Mouse (Mus musculus): Measurements from ENCODE around the gene Lrrk1. TPM values are rescaled to one million over a fixed set of nuclear protein-coding genes. Genes with fewer than 3 reads are reported as not detected.

Lrrk1 gene
- polyA plus RNA-seq, 1 experiment from 2014 or later, result 11.9 TPM

- WGBS, result 69% methylated on average over 6 of the region's 6 CpGs
- Histone ChIP-seq H3K4me1 (ENCODE audit: control insufficient read depth, insufficient read depth, low read length) (no peaks in the 10 kb centered on the region), H3K4me3 (ENCODE audit: low read depth, low read length) (no peak overlapping the region)
These were observed 45.3 kb downstream of the Lrrk1 start for GRCm38 (mm10) chr7:66342831-66343230.

GRCm38 (mm10) chr7:66342323-66342722, 45.8 kb downstream of the Lrrk1 start:
- WGBS, result 53% methylated on average over 4 of the region's 4 CpGs
- no peaks in the 10 kb centered on the region for H3K36me3 ChIP-seq (ENCODE audit: control insufficient read depth, insufficient read depth, low read length)
- H3K4me1 ChIP-seq (ENCODE audit: control insufficient read depth, insufficient read depth, low read length), result no peaks in the 10 kb centered on the region
- no peaks in the 10 kb centered on the region for H3K27me3 ChIP-seq (replicated peaks; ENCODE audit: control insufficient read depth, insufficient read depth, low read length)
- ATAC-seq (ENCODE audit: low read depth) (no peak), DNase-seq (ENCODE audit: low spot score) (no peak)
- no peak overlapping the region for H3K4me3 ChIP-seq (ENCODE audit: low read depth, low read length)
- H3K4me2 ChIP-seq (ENCODE audit: low read depth, low read length), result no peak overlapping the region
- H3K9ac ChIP-seq (ENCODE audit: low read depth, low read length), result no peak overlapping the region
- no peak overlapping the region for H3K27ac ChIP-seq (replicated peaks; ENCODE audit: low read depth, low read length)
- H3K9me3 ChIP-seq (ENCODE audit: control insufficient read depth, low read length), result no peaks in the 10 kb centered on the region

More at GRCm38 (mm10) chr7:66342831-66343230, 45.3 kb downstream of the Lrrk1 start:
- no peak for ATAC-seq (ENCODE audit: low read depth)
- H3K27me3 ChIP-seq (replicated peaks; ENCODE audit: control insufficient read depth, insufficient read depth, low read length), result no peaks in the 10 kb centered on the region
- H3K9ac ChIP-seq (ENCODE audit: low read depth, low read length), result no peak overlapping the region
- H3K4me2 ChIP-seq (ENCODE audit: low read depth, low read length), result no peak overlapping the region
- no peaks in the 10 kb centered on the region for H3K9me3 ChIP-seq (ENCODE audit: control insufficient read depth, low read length)
- no peak for DNase-seq (ENCODE audit: low spot score)
- no peak overlapping the region for H3K27ac ChIP-seq (replicated peaks; ENCODE audit: low read depth, low read length)
- H3K36me3 ChIP-seq (ENCODE audit: control insufficient read depth, insufficient read depth, low read length), result no peaks in the 10 kb centered on the region

GRCm38 (mm10) chr7:66340044-66340443, 48.1 kb downstream of the Lrrk1 start:
- DNase-seq (ENCODE audit: low spot score) (no peak), ATAC-seq (ENCODE audit: low read depth) (no peak)

GRCm38 (mm10) chr7:66339625-66340024, 48.5 kb downstream of the Lrrk1 start:
- no peak overlapping the region for H3K27ac ChIP-seq (replicated peaks; ENCODE audit: low read depth, low read length)
- H3K9me3 ChIP-seq (ENCODE audit: control insufficient read depth, low read length), result no peaks in the 10 kb centered on the region
- H3K9ac ChIP-seq (ENCODE audit: low read depth, low read length), result no peak overlapping the region
- WGBS, result 47% methylated on average over 5 of the region's 5 CpGs
- ATAC-seq (ENCODE audit: low read depth) (no peak), DNase-seq (ENCODE audit: low spot score) (peak; percentile 20)
- H3K4me2 ChIP-seq (ENCODE audit: low read depth, low read length), result no peak overlapping the region
- no peaks in the 10 kb centered on the region for H3K4me1 ChIP-seq (ENCODE audit: control insufficient read depth, insufficient read depth, low read length)
- no peaks in the 10 kb centered on the region for H3K27me3 ChIP-seq (replicated peaks; ENCODE audit: control insufficient read depth, insufficient read depth, low read length)
- no peak overlapping the region for H3K4me3 ChIP-seq (ENCODE audit: low read depth, low read length)
- H3K36me3 ChIP-seq (ENCODE audit: control insufficient read depth, insufficient read depth, low read length), result no peaks in the 10 kb centered on the region

More at GRCm38 (mm10) chr7:66340044-66340443, 48.1 kb downstream of the Lrrk1 start:
- Histone ChIP-seq H3K36me3 (ENCODE audit: control insufficient read depth, insufficient read depth, low read length) (no peaks in the 10 kb centered on the region), H3K27me3 (replicated peaks; ENCODE audit: control insufficient read depth, insufficient read depth, low read length) (no peaks in the 10 kb centered on the region), H3K9ac (ENCODE audit: low read depth, low read length) (no peak overlapping the region), H3K4me2 (ENCODE audit: low read depth, low read length) (no peak overlapping the region), H3K4me3 (ENCODE audit: low read depth, low read length) (no peak overlapping the region), H3K4me1 (ENCODE audit: control insufficient read depth, insufficient read depth, low read length) (no peaks in the 10 kb centered on the region), H3K27ac (replicated peaks; ENCODE audit: low read depth, low read length) (no peak overlapping the region), H3K9me3 (ENCODE audit: control insufficient read depth, low read length) (no peaks in the 10 kb centered on the region)
- WGBS, result 51% methylated on average over 3 of the region's 3 CpGs

- Histone ChIP-seq H3K9me3 (ENCODE audit: control insufficient read depth, low read length) (no peaks in the 10 kb centered on the region), H3K9ac (ENCODE audit: low read depth, low read length) (no peak overlapping the region), H3K4me2 (ENCODE audit: low read depth, low read length) (no peak overlapping the region), H3K36me3 (ENCODE audit: control insufficient read depth, insufficient read depth, low read length) (peaks cover 20% of the 10 kb centered on the region), H3K27me3 (replicated peaks; ENCODE audit: control insufficient read depth, insufficient read depth, low read length) (no peaks in the 10 kb centered on the region), H3K4me1 (ENCODE audit: control insufficient read depth, insufficient read depth, low read length) (no peaks in the 10 kb centered on the region), H3K4me3 (ENCODE audit: low read depth, low read length) (no peak overlapping the region), H3K27ac (replicated peaks; ENCODE audit: low read depth, low read length) (no peak overlapping the region)
- no peak for DNase-seq (ENCODE audit: low spot score)
- WGBS, result 88% methylated on average over 2 of the region's 2 CpGs
- no peak for ATAC-seq (ENCODE audit: low read depth)
These were observed 51.2 kb downstream of the Lrrk1 start for GRCm38 (mm10) chr7:66336955-66337354.

GRCm38 (mm10) chr7:66333906-66334500, 54.1 kb downstream of the Lrrk1 start:
- Histone ChIP-seq H3K9me3 (ENCODE audit: control insufficient read depth, low read length) (no peaks in the 10 kb centered on the region), H3K4me3 (ENCODE audit: low read depth, low read length) (no peak overlapping the region), H3K4me2 (ENCODE audit: low read depth, low read length) (no peak overlapping the region), H3K36me3 (ENCODE audit: control insufficient read depth, insufficient read depth, low read length) (peaks cover 22% of the 10 kb centered on the region), H3K27ac (replicated peaks; ENCODE audit: low read depth, low read length) (no peak overlapping the region), H3K9ac (ENCODE audit: low read depth, low read length) (no peak overlapping the region), H3K27me3 (replicated peaks; ENCODE audit: control insufficient read depth, insufficient read depth, low read length) (no peaks in the 10 kb centered on the region), H3K4me1 (ENCODE audit: control insufficient read depth, insufficient read depth, low read length) (no peaks in the 10 kb centered on the region)
- 89% methylated on average over 4 of the region's 4 CpGs for WGBS
- DNase-seq (ENCODE audit: low spot score) (no peak), ATAC-seq (ENCODE audit: low read depth) (no peak)

- Histone ChIP-seq H3K36me3 (ENCODE audit: control insufficient read depth, insufficient read depth, low read length) (peaks cover 22% of the 10 kb centered on the region), H3K4me1 (ENCODE audit: control insufficient read depth, insufficient read depth, low read length) (no peaks in the 10 kb centered on the region), H3K9me3 (ENCODE audit: control insufficient read depth, low read length) (no peaks in the 10 kb centered on the region), H3K4me3 (ENCODE audit: low read depth, low read length) (no peak overlapping the region), H3K4me2 (ENCODE audit: low read depth, low read length) (no peak overlapping the region), H3K27ac (replicated peaks; ENCODE audit: low read depth, low read length) (no peak overlapping the region), H3K9ac (ENCODE audit: low read depth, low read length) (no peak overlapping the region), H3K27me3 (replicated peaks; ENCODE audit: control insufficient read depth, insufficient read depth, low read length) (no peaks in the 10 kb centered on the region)
- no peak for DNase-seq (ENCODE audit: low spot score)
- 88% methylated on average over 8 of the region's 8 CpGs for WGBS
- no peak for ATAC-seq (ENCODE audit: low read depth)
These were observed 55.8 kb downstream of the Lrrk1 start for GRCm38 (mm10) chr7:66332340-66332739.

- Histone ChIP-seq H3K9me3 (ENCODE audit: control insufficient read depth, low read length) (0 out of 2 replicates have a peak, but pooled peaks cover 4% of the 10 kb centered on the region), H3K4me3 (ENCODE audit: low read depth, low read length) (no peak overlapping the region), H3K36me3 (ENCODE audit: control insufficient read depth, insufficient read depth, low read length) (peaks cover 22% of the 10 kb centered on the region), H3K9ac (ENCODE audit: low read depth, low read length) (no peak overlapping the region), H3K4me1 (ENCODE audit: control insufficient read depth, insufficient read depth, low read length) (no peaks in the 10 kb centered on the region), H3K4me2 (ENCODE audit: low read depth, low read length) (no peak overlapping the region), H3K27me3 (replicated peaks; ENCODE audit: control insufficient read depth, insufficient read depth, low read length) (no peaks in the 10 kb centered on the region), H3K27ac (replicated peaks; ENCODE audit: low read depth, low read length) (no peak overlapping the region)
- ATAC-seq (ENCODE audit: low read depth) (no peak), DNase-seq (ENCODE audit: low spot score) (no peak)
- 77% methylated on average over 9 of the region's 9 CpGs for WGBS
These were observed 57.5 kb downstream of the Lrrk1 start for GRCm38 (mm10) chr7:66330610-66331009.

GRCm38 (mm10) chr7:66327516-66327915, 60.6 kb downstream of the Lrrk1 start:
- H3K27me3 ChIP-seq (replicated peaks; ENCODE audit: control insufficient read depth, insufficient read depth, low read length), result no peaks in the 10 kb centered on the region
- no peak overlapping the region for H3K4me3 ChIP-seq (ENCODE audit: low read depth, low read length)
- no peak for DNase-seq (ENCODE audit: low spot score)
- peaks cover 7% of the 10 kb centered on the region; the same call in 1 of the 2 replicates for H3K36me3 ChIP-seq (ENCODE audit: control insufficient read depth, insufficient read depth, low read length)
- WGBS, result 90% methylated on average over 2 of the region's 2 CpGs
- H3K27ac ChIP-seq (replicated peaks; ENCODE audit: low read depth, low read length), result no peak overlapping the region
- no peak overlapping the region for H3K9ac ChIP-seq (ENCODE audit: low read depth, low read length)
- no peak overlapping the region for H3K4me2 ChIP-seq (ENCODE audit: low read depth, low read length)
- no peaks in the 10 kb centered on the region for H3K4me1 ChIP-seq (ENCODE audit: control insufficient read depth, insufficient read depth, low read length)
- 0 out of 2 replicates have a peak, but pooled peaks cover 4% of the 10 kb centered on the region for H3K9me3 ChIP-seq (ENCODE audit: control insufficient read depth, low read length)
- no peak for ATAC-seq (ENCODE audit: low read depth)

Measured in embryonic facial prominence, embryonic 14.5 days (tissue).